Mouse (Mus musculus) lung, adult 18-20 months (tissue): ENCODE measurements around the gene Hmgcl.

Source experiments
- DNase-seq, 2 experiments: peaks; one replicate each; pipeline ENCODE4 v3.0.0; 2022; ENCODE audit warnings: mixed read lengths in 2 of 2

Hmgcl gene

GRCm38 (mm10) chr4:135946278-135946658, at the start of gene Hmgcl:
TSS of gene Hmgcl (plus strand) at chr4:135946448.
- peak; percentile 96 to 97 for DNase-seq

DNA sequence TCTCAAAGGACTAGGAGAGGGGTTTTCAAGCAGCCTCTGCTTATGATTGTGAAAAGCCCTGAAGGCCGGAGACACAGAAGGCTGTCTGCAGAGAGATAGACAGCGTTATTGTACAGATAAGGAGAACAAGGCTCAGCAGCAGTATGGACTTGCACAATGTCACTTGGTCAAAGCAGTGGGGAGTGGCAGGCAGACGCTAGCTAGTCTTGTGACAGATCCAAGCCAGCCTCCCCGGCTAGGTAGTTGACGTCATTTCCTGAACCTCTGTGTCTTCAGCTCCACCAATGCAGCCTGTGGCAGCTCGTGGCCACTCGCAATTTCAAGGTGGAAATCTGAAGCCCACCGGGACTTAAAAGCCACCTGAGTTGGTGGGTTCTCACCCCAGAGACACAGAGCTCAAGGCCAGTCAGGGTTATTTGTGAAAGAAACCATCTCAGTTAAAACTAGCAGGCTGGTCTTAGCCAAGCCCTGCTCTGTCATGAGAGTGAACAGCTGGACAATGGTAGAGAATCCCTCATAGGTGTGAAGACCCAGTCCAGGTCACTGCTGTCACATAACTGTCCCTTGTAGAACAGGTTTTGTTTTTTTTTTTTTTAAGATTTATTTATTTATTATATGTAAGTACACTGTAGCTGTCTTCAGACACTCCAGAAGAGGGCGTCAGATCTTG, 47.7 kb upstream of the Hmgcl start:
- peak; percentile 71 to 72 for DNase-seq

DNA sequence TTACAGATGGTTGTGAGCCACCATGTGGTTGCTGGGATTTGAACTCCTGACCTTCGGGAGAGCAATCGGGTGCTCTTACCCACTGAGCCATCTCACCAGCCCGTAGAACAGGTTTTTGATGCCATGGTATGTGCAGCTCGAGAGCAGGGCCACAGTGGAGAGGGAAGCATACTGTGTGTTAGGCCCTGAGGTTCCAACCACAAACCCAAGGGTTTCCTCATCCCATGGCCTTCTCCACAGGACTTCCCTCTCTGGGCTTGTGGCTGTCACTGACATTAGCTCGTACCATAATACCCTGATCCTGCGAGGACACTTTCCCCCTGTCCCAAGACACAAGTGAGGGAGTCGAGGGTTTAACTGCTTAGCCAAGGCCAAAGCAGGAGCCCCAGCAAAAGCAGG, 47.2 kb upstream of the Hmgcl start:
- no peak for DNase-seq

DNA sequence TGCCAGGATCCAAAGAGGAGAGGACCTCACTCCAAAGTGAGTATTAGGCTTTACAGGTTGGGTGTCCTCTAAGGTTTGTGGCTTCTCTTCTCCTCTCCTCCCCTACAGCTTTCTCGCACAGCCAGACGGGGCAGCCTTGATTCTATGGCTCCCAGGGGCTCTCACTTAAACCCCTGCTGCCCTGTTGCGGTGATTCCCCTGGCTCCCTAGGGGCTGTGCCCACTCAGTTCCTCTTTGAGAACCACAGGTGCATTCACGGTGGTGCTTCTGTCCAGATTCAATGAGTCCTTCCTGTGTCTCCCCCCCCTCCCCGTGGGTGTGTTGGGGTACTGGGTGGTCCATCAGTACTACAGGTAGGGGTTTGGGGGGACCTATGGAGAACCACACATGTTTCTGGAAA, 46.2 kb upstream of the Hmgcl start:
- no peak for DNase-seq

DNA sequence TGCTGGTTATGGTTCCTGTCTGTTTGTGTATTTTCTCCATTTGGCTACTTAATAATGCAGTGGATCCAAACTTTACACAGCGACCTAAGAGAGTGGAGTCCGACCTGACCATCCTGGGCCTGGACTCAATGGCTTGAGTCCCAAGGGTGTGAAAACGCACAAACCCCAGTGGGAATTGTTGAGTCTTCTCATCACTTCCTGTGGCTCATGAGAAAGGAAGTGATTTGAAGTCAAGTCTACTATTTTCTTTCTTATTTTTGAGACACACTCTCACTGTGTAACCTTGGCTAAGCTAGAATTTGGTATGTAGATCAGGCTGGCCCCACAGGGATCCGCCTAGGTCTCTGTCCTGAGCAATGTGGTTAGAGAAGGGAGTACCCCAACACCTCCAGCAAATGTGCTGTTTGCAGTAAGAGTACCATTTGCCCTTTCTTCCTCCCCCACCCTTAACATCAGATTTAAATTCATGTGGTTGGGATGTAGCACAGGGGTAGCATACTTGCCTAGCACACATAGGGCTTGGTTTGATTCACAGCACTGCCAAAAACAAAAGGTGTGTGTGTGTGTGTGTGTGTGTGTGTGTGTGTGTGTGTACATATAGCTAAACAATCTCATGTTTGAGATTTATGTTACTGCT, 43.5 kb upstream of the Hmgcl start:
- no peak for DNase-seq

GRCm38 (mm10) chr4:135904810-135905209, 41.4 kb upstream of the Hmgcl start:
- no peak for DNase-seq

GRCm38 (mm10) chr4:135906633-135907032, 39.6 kb upstream of the Hmgcl start:
- DNase-seq, result no peak

GRCm38 (mm10) chr4:135909326-135910066, 36.8 kb upstream of the Hmgcl start:
- DNase-seq, result no peak

- DNase-seq, result peak in 1 of 2 experiments; percentile 21
Measured at GRCm38 (mm10) chr4:135911531-135911930, 34.7 kb upstream of the Hmgcl start.

DNA sequence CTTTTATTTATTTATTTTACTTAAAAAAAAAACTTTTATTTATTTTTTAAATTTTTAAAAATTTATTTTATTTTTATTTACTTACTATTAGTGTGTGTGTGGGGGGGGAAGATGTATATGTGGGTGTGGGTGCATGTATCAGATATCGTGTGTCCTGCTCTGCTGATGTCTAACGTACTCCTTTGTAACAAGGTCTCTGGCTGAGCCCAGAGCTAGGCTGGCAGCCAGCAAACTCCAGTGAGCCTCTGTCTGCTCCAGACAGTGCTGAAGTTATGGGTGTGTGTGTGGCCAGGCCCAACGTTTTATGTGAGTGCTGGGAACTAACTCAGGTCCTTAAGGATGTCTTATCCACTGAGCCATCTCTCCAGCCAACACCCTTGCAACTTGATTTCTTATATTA, 34.1 kb upstream of the Hmgcl start:
- no peak for DNase-seq

GRCm38 (mm10) chr4:135912835-135913234, 33.4 kb upstream of the Hmgcl start:
- no peak for DNase-seq

GRCm38 (mm10) chr4:135913433-135913832, 32.8 kb upstream of the Hmgcl start:
- no peak for DNase-seq

- DNase-seq, result peak; percentile 29 to 48
Measured at GRCm38 (mm10) chr4:135918635-135919279, 27.5 kb upstream of the Hmgcl start.

DNA sequence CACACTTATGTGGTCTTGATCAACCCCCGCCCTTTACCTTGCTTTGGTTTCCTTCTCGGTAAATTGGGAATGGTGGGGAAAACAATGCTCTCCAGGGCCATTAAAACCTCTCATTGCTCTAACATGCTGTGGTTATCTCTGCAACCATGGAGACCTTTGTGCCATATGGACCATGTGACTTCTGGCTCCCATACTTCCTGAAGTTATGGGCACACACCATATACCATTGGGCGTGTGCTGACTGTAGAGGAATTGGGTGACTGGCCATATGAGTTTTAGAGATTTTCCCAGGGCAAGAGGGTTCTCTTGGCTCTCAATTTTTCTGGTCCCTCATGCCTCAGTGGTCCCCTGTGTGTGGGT, 27.0 kb upstream of the Hmgcl start:
- no peak for DNase-seq

DNA sequence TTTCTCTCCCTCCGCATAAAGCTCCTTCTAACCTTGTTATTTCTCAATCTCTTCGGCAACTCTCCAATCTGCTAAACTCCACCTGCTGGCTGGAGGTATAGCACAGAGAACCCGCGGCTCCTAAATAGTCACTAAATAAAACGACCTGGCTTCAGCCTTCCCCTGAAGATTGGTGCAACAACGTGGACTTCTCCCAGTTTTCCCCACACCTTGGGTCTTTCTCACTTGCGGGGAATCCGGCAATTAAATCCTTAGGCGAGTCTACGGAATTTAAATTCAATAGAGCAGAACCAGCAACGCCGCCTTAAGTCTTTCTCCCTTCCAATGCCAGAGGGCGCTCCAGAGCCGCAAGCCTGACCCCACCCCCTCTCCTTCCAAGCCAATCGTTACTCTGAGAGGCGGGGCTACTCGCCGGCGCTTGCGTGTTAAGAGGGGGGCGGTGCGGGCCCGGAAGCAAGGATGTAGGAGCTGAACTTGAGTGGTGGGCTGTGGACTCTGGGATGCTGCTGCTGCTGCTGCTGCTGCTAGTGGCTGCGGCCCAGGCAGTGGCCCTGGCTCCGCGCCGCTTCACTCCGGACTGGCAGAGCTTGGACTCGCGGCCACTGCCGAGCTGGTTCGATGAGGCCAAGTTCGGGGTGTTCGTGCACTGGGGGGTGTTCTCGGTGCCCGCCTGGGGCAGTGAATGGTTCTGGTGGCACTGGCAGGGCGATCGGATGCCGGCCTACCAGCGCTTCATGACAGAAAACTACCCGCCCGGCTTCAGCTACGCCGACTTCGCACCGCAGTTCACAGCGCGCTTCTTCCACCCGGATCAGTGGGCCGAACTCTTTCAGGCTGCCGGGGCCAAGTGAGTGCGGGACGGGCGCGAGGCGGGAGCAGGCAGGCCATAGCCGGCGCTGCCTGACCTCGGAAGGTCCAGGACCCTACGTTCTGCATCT, 25.7 kb upstream of the Hmgcl start, which contains the start of gene Fuca1:
Gene Fuca1, plus strand, starts transcription at position 432 of the 938 bp plus-strand sequence.
- peak; percentile 96 to 97 for DNase-seq

GRCm38 (mm10) chr4:135921257-135922120, 24.8 kb upstream of the Hmgcl start:
- DNase-seq, result peak; percentile 31 to 40

DNA sequence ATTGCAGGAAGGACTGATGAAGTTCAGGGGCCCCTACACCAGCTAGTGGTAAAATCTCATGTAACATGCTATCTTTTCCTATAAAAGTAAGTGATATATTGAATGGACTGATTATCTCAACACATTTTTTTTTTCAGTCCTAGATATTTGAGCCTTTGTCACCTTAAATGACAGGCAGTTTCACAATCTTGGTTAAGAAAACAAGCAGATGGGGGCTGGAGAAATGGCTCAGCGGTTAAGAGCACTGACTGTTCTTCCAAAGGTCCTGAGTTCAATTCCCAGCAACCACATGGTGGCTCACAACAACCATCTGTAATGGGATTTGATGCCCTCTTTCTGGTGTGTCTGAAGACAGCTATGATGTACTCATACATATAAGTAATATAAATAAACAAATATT, 24.1 kb upstream of the Hmgcl start:
- no peak for DNase-seq

GRCm38 (mm10) chr4:135924418-135924817, 21.8 kb upstream of the Hmgcl start:
- DNase-seq, result no peak

- no peak for DNase-seq
Measured at GRCm38 (mm10) chr4:135925341-135925740, 20.9 kb upstream of the Hmgcl start.

- no peak for DNase-seq
Measured at GRCm38 (mm10) chr4:135926195-135926808, 19.9 kb upstream of the Hmgcl start.

DNA sequence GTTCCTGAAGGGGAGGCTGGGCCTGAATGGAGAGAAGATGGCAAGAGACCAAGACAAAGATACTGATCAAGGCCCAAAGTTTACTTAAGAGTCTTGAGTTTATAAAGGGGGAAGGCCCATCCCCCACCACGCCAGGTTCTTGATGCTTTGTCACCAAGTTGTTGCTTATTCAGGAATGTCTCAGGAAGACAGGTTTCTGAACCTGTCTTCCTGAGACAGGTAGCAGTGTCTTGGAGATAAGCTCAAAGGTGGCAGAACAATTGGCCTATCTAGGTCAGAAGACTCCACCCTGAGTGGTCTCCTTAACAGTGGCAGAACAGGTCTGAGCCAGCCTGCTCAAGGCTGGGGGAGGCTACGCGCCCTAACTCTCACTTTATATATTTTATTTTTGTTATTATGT, 19.4 kb upstream of the Hmgcl start:
- DNase-seq, result no peak
